Mouse (Mus musculus) midbrain, embryonic 16.5 days (tissue): ENCODE data around the gene Ttn. TPM values are rescaled to one million over a fixed set of nuclear protein-coding genes. Genes with fewer than 3 reads are reported as not detected.

Experiments used
- ATAC-seq: fragments of 200-750 bp; cut with Nextera tagmentation; 2 replicates; pipeline ENCODE4 v1.8.0; 2017; ENCODE audit warnings: moderate TSS enrichment
- H3K27ac ChIP-seq: fragments of 300-500 bp; sonication (generic); 2 replicates; pipeline ENCODE4 v1.5.1; 2014; ENCODE audit warnings: mild to moderate bottlenecking, low read length, mixed read lengths
- H3K27me3 ChIP-seq: fragments of 300-500 bp; sonication (generic); 2 replicates; pipeline ENCODE4 v1.6.1; 2014; ENCODE audit warnings: low read depth, low read length, mixed read lengths; ENCODE audit not compliant: control insufficient read depth, insufficient read depth
- H3K36me3 ChIP-seq: fragments of 300-500 bp; sonication (generic); 2 replicates; pipeline ENCODE4 v1.6.1; 2014; ENCODE audit warnings: mild to moderate bottlenecking, low read length, moderate library complexity, mixed read lengths; ENCODE audit not compliant: control insufficient read depth, insufficient read depth
- H3K4me1 ChIP-seq: fragments of 300-500 bp; sonication (generic); 2 replicates; pipeline ENCODE4 v1.6.1; 2014; ENCODE audit warnings: mild to moderate bottlenecking, low read length, mixed read lengths; ENCODE audit not compliant: control insufficient read depth, insufficient read depth
- H3K4me2 ChIP-seq: fragments of 300-500 bp; sonication (generic); 2 replicates; pipeline ENCODE4 v1.6.1; 2014; ENCODE audit warnings: mild to moderate bottlenecking, low read length, mixed read lengths
- H3K4me3 ChIP-seq: fragments of 300-500 bp; sonication (generic); 2 replicates; pipeline ENCODE4 v1.5.1; 2014; ENCODE audit warnings: low read depth, mild to moderate bottlenecking, low read length, moderate library complexity, mixed read lengths
- H3K9ac ChIP-seq: fragments of 300-500 bp; sonication (generic); 2 replicates; pipeline ENCODE4 v1.6.1; 2014; ENCODE audit warnings: low read depth, low read length, mixed read lengths
- H3K9me3 ChIP-seq: fragments of 300-500 bp; sonication (generic); replicated peaks from 2 replicates; pipeline ENCODE4 v1.6.1; 2014; ENCODE audit warnings: mild to moderate bottlenecking, low read length, mixed read lengths; ENCODE audit not compliant: control insufficient read depth, poor library complexity, severe bottlenecking
- WGBS: fragments of 180-500 bp; shearing (Covaris S2); extraction: QIAGEN DNeasy Blood & Tissue Kit; methylation state at CpG from one replicate; pipeline ENCODE4 v1.1.7; 2014; 5-methylcytosine and 5-hydroxymethylcytosine counted together
- polyA plus RNA-seq: library from polyadenylated mRNA; unstranded; fragments of >200 nt; fragmentation: Nextera tagmentation; extraction: Ambion mirVana; gene quantifications from 2 replicates; pipeline ENCODE4 v1.2.1, GENCODE M21; 2015

The Ttn gene
- polyA plus RNA-seq, 1 experiment from 2014 or later, result 0.21 TPM

- Histone ChIP-seq H3K9ac (no peak overlapping the region), H3K4me1 (no peaks in the 10 kb centered on the region), H3K27me3 (no peaks in the 10 kb centered on the region), H3K4me2 (no peak overlapping the region), H3K4me3 (no peak overlapping the region), H3K9me3 (no peaks in the 10 kb centered on the region), H3K36me3 (no peaks in the 10 kb centered on the region), H3K27ac (no peak overlapping the region)
- 100% methylated on average over 4 of the region's 4 CpGs for WGBS
- ATAC-seq, result no peak
These were observed 5.0 kb upstream of the Ttn start for GRCm38 (mm10) chr2:76987317-76987716.

GRCm38 (mm10) chr2:76984384-76984783 lies 2.0 kb upstream of the Ttn start:
- Histone ChIP-seq H3K27ac (no peak overlapping the region), H3K9ac (no peak overlapping the region), H3K36me3 (no peaks in the 10 kb centered on the region), H3K4me3 (no peak overlapping the region), H3K27me3 (no peaks in the 10 kb centered on the region), H3K9me3 (no peaks in the 10 kb centered on the region), H3K4me2 (no peak overlapping the region), H3K4me1 (no peaks in the 10 kb centered on the region)
- 65% methylated on average over 5 of the region's 5 CpGs for WGBS
- no peak for ATAC-seq

GRCm38 (mm10) chr2:76983601-76984000 lies 1.3 kb upstream of the Ttn start:
- Histone ChIP-seq H3K9me3 (no peaks in the 10 kb centered on the region), H3K27ac (no peak overlapping the region), H3K4me3 (no peak overlapping the region), H3K4me1 (no peaks in the 10 kb centered on the region), H3K36me3 (no peaks in the 10 kb centered on the region), H3K27me3 (no peaks in the 10 kb centered on the region), H3K9ac (no peak overlapping the region), H3K4me2 (no peak overlapping the region)
- ATAC-seq, result no peak
- WGBS, result 63% methylated on average over 5 of the region's 5 CpGs

- H3K4me2 ChIP-seq, result no peak overlapping the region
- H3K9ac ChIP-seq, result no peak overlapping the region
- H3K4me3 ChIP-seq, result no peak overlapping the region
- H3K36me3 ChIP-seq, result no peaks in the 10 kb centered on the region
- no peaks in the 10 kb centered on the region for H3K27me3 ChIP-seq
- no peak for ATAC-seq
- no peak overlapping the region for H3K27ac ChIP-seq
- 67% methylated on average over 5 of the region's 5 CpGs for WGBS
- H3K4me1 ChIP-seq, result no peaks in the 10 kb centered on the region
- no peaks in the 10 kb centered on the region for H3K9me3 ChIP-seq
These were observed 630 bp downstream of the Ttn start for GRCm38 (mm10) chr2:76981717-76982116.

- Histone ChIP-seq H3K9me3 (no peaks in the 10 kb centered on the region), H3K36me3 (no peaks in the 10 kb centered on the region), H3K9ac (no peak overlapping the region), H3K27me3 (no peaks in the 10 kb centered on the region), H3K4me2 (no peak overlapping the region), H3K4me1 (no peaks in the 10 kb centered on the region), H3K4me3 (no peak overlapping the region), H3K27ac (no peak overlapping the region)
- ATAC-seq, result no peak
- 53% methylated on average over 9 of the region's 9 CpGs for WGBS
These were observed 2.2 kb downstream of the Ttn start for GRCm38 (mm10) chr2:76980146-76980545.

GRCm38 (mm10) chr2:76977650-76978049 lies 4.7 kb downstream of the Ttn start:
- Histone ChIP-seq H3K9me3 (no peaks in the 10 kb centered on the region), H3K4me1 (no peaks in the 10 kb centered on the region), H3K27me3 (no peaks in the 10 kb centered on the region), H3K27ac (no peak overlapping the region), H3K4me3 (no peak overlapping the region), H3K4me2 (no peak overlapping the region), H3K36me3 (no peaks in the 10 kb centered on the region), H3K9ac (no peak overlapping the region)
- 75% methylated on average over 6 of the region's 6 CpGs for WGBS
- ATAC-seq, result no peak

- Histone ChIP-seq H3K4me2 (no peak overlapping the region), H3K36me3 (no peaks in the 10 kb centered on the region), H3K27me3 (no peaks in the 10 kb centered on the region), H3K9ac (no peak overlapping the region), H3K9me3 (no peaks in the 10 kb centered on the region), H3K27ac (no peak overlapping the region), H3K4me1 (peaks cover 3% of the 10 kb centered on the region), H3K4me3 (no peak overlapping the region)
- WGBS, result 40% methylated on average over 4 of the region's 4 CpGs
- ATAC-seq, result no peak
These were observed 10.3 kb downstream of the Ttn start for GRCm38 (mm10) chr2:76972051-76972450.

- Histone ChIP-seq H3K27me3 (no peaks in the 10 kb centered on the region), H3K4me2 (peak overlapping the region; percentile 28; the same call in 1 of the 2 replicates), H3K9me3 (no peaks in the 10 kb centered on the region), H3K4me3 (no peak overlapping the region), H3K9ac (no peak overlapping the region), H3K4me1 (peaks cover 3% of the 10 kb centered on the region), H3K27ac (no peak overlapping the region), H3K36me3 (no peaks in the 10 kb centered on the region)
- peak; percentile 26; the same call in 1 of the 2 replicates for ATAC-seq
- 50% methylated on average over 5 of the region's 5 CpGs for WGBS
These were observed 11.3 kb downstream of the Ttn start for GRCm38 (mm10) chr2:76971069-76971468.

GRCm38 (mm10) chr2:76970669-76971068 lies 11.7 kb downstream of the Ttn start:
- 12% methylated on average over 4 of the region's 4 CpGs for WGBS
- peak; percentile 74; the same call in 1 of the 2 replicates for ATAC-seq
- Histone ChIP-seq H3K4me2 (no peak overlapping the region), H3K9me3 (no peaks in the 10 kb centered on the region), H3K9ac (no peak overlapping the region), H3K4me3 (no peak overlapping the region), H3K4me1 (peaks cover 3% of the 10 kb centered on the region), H3K36me3 (no peaks in the 10 kb centered on the region), H3K27ac (no peak overlapping the region), H3K27me3 (no peaks in the 10 kb centered on the region)
